Mouse (Mus musculus): ENCODE measurements around the gene Mrps23. TPM values are rescaled to one million over a fixed set of nuclear protein-coding genes. Genes with fewer than 3 reads are reported as not detected.
"Not testable (repeated sequence)": the region's sequence is repeated elsewhere in the genome, so short reads cannot be mapped to it uniquely, and the experiment has no call there.

Mrps23 gene
- total and polyA plus RNA-seq, 2 experiments from 2014 or later = 48.7 to 67.1 TPM

DNA sequence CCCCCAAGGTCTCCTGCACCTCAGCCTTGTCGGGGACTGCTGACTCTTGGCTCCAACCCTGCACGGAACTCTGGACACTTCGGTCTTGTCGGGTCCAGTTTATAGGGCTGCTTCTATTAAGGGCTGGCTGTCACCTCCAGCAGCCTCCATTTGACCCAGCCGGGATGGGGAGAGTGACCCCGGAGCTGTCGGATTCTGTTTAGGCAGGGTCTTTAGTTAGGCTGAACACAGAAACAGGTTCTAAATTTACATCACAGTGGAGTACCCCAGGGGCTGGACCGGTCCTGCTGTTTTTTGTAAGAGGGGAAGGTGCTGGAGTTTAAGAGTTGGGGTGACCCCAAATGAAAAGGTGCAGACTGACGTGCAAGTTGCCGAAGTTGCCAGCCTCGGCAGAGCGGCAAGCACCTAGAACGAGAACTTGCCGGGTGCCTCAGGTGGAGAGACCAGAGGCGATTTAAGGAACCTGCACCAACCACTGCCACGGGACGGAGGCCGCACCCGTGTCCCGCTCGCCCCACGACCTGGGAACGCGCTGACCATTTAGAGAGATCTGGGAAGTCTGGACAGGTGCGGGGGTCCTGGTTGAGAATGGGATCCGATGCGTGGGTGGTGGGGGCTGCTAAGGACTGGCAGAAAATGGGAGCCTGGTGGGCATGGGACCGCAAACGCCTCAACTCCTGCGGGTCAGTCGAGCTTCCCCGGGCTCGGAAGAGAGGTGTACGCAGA lies 10.9 kb upstream of the Mrps23 start:
- H3K4me1 ChIP-seq (ENCODE audit: insufficient read depth, low read length) = no peaks in the 10 kb centered on the region
- ATAC-seq = no peak
- no peak overlapping the region for H3K9ac ChIP-seq (replicated peaks; ENCODE audit: low read length)
- no peaks in the 10 kb centered on the region for H3K9me3 ChIP-seq (ENCODE audit: low read length)
- H3K36me3 ChIP-seq (ENCODE audit: insufficient read depth, low read length) = no peaks in the 10 kb centered on the region
- peaks cover 15% of the 10 kb centered on the region for H3K27me3 ChIP-seq (ENCODE audit: insufficient read depth, low read length)
- no peak for TF ChIP-seq CTCF (IDR thresholded peaks at IDR 0.05; ENCODE audit: low read depth)
- H3K4me3 ChIP-seq (ENCODE audit: low read length) = no peak overlapping the region
- DNase-seq (ENCODE audit: low spot score) = no peak
- no peak overlapping the region for H3K4me2 ChIP-seq (ENCODE audit: low read depth, low read length)
- WGBS = 20% methylated on average over 34 of the region's 34 CpGs
- no peak overlapping the region for H3K27ac ChIP-seq

DNA sequence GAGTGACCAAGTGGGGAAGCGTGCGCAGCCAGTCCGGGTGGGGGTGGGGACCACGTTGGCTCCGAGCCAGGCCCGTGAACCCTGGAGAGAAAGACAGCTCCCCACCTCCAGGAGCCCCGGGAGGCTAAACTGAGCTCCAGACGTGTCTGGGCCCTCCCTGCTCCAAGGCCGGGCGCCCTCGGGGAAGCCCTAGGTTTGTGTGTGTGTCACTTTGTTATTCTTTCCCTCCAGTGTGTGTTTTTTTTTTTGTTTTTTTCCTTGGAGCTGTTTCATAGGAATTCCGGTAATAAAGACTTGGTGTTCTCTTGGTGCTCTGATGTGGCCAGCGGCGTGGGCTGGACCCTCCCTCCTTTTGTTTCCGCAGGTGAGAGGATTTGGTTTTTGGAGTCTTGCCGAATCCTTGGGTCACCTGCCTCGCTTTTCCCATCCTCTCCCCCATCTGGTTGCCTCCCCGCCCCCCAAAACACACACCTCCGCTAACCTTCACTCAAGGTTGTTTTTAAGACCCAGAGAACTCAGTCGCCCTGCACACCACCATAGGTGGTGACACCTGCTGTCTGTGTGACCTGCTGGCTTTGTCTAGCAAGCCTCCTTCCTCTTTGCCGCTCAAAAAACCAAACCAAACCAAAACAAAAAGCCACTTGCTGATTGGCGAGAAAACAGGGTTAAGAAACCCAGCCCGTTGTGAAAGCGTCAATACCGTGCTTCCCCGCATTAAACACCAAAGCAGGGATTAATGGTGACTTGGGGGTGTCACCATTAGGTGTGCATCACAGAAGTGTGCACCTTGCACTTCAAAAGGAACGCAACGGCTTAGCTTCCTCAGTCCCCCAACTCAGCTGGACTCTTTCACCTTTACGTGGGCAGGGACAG lies 10.1 kb upstream of the Mrps23 start:
- no peak overlapping the region for H3K9ac ChIP-seq (replicated peaks; ENCODE audit: low read length)
- no peaks in the 10 kb centered on the region for H3K9me3 ChIP-seq (ENCODE audit: low read length)
- no peak overlapping the region for H3K4me3 ChIP-seq (ENCODE audit: low read length)
- no peak overlapping the region for H3K4me2 ChIP-seq (ENCODE audit: low read depth, low read length)
- no peaks in the 10 kb centered on the region for H3K36me3 ChIP-seq (ENCODE audit: insufficient read depth, low read length)
- WGBS = 37% methylated on average over 29 of the region's 29 CpGs
- H3K27ac ChIP-seq = no peak overlapping the region
- DNase-seq (ENCODE audit: low spot score) (no peak), ATAC-seq (no peak)
- peaks cover 15% of the 10 kb centered on the region for H3K27me3 ChIP-seq (ENCODE audit: insufficient read depth, low read length)
- H3K4me1 ChIP-seq (ENCODE audit: insufficient read depth, low read length) = no peaks in the 10 kb centered on the region
- no peak for TF ChIP-seq CTCF (IDR thresholded peaks at IDR 0.05; ENCODE audit: low read depth)

GRCm38 (mm10) chr11:88195699-88196098 lies 8.5 kb upstream of the Mrps23 start:
- not testable (repeated sequence) for H3K27ac ChIP-seq; H3K9ac ChIP-seq (replicated peaks; ENCODE audit: low read length); H3K9me3 ChIP-seq (ENCODE audit: low read length); H3K36me3 ChIP-seq (ENCODE audit: insufficient read depth, low read length); DNase-seq (ENCODE audit: low spot score); H3K4me2 ChIP-seq (ENCODE audit: low read depth, low read length); H3K4me1 ChIP-seq (ENCODE audit: insufficient read depth, low read length); H3K4me3 ChIP-seq (ENCODE audit: low read length); ATAC-seq
- TF ChIP-seq CTCF (IDR thresholded peaks at IDR 0.05; ENCODE audit: low read depth) = peak; percentile 31
- H3K27me3 ChIP-seq (ENCODE audit: insufficient read depth, low read length) = peaks cover 15% of the 10 kb centered on the region
- WGBS = 85% methylated on average over 3 of the region's 3 CpGs

- peak; percentile 61 for ATAC-seq
These were observed 7.0 kb upstream of the Mrps23 start for GRCm38 (mm10) chr11:88197153-88197576.

DNA sequence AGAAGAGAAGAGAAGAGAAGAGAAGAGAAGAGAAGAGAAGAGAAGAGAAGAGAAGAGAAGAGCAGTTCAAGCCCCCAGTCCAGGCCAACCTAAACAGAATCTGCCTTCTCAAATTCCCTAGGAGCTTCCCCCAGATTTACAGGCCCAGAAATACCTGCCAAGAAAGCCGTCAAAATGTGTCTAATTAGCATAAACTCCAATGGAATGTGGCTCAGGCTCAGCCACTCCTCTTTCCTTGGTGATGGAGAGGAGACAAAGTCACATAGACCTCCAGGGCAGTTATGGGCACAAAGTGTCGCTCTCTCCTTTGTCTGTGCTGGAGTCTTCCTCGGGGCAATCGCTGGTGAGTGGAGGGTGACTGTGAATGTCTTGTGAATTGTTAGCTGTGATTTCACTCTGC lies 6.0 kb upstream of the Mrps23 start:
- Histone ChIP-seq H3K27me3 (ENCODE audit: insufficient read depth, low read length) (peaks cover 5% of the 10 kb centered on the region; the same call in 1 of the 2 replicates), H3K9ac (replicated peaks; ENCODE audit: low read length) (no peak overlapping the region), H3K36me3 (ENCODE audit: insufficient read depth, low read length) (no peaks in the 10 kb centered on the region), H3K4me1 (ENCODE audit: insufficient read depth, low read length) (no peaks in the 10 kb centered on the region), H3K4me2 (ENCODE audit: low read depth, low read length) (no peak overlapping the region), H3K27ac (no peak overlapping the region), H3K4me3 (ENCODE audit: low read length) (no peak overlapping the region), H3K9me3 (ENCODE audit: low read length) (no peaks in the 10 kb centered on the region)
- ATAC-seq (no peak), DNase-seq (ENCODE audit: low spot score) (no peak)
- 13% methylated on average over 4 of the region's 4 CpGs for WGBS
- no peak for TF ChIP-seq CTCF (IDR thresholded peaks at IDR 0.05; ENCODE audit: low read depth)

More at GRCm38 (mm10) chr11:88197153-88197576, 7.0 kb upstream of the Mrps23 start:
- H3K4me2 ChIP-seq (ENCODE audit: low read depth, low read length) = no peak overlapping the region
- H3K27me3 ChIP-seq (ENCODE audit: insufficient read depth, low read length) = peaks cover 9% of the 10 kb centered on the region; the same call in 1 of the 2 replicates
- TF ChIP-seq CTCF (IDR thresholded peaks at IDR 0.05; ENCODE audit: low read depth) = peak; percentile 89
- peak; percentile 93 for DNase-seq (ENCODE audit: low spot score)
- no peak overlapping the region for H3K27ac ChIP-seq
- WGBS = 2% methylated on average over 2 of the region's 2 CpGs
- no peak overlapping the region for H3K9ac ChIP-seq (replicated peaks; ENCODE audit: low read length)
- no peak overlapping the region for H3K4me3 ChIP-seq (ENCODE audit: low read length)
- no peaks in the 10 kb centered on the region for H3K9me3 ChIP-seq (ENCODE audit: low read length)
- no peaks in the 10 kb centered on the region for H3K4me1 ChIP-seq (ENCODE audit: insufficient read depth, low read length)
- H3K36me3 ChIP-seq (ENCODE audit: insufficient read depth, low read length) = no peaks in the 10 kb centered on the region

DNA sequence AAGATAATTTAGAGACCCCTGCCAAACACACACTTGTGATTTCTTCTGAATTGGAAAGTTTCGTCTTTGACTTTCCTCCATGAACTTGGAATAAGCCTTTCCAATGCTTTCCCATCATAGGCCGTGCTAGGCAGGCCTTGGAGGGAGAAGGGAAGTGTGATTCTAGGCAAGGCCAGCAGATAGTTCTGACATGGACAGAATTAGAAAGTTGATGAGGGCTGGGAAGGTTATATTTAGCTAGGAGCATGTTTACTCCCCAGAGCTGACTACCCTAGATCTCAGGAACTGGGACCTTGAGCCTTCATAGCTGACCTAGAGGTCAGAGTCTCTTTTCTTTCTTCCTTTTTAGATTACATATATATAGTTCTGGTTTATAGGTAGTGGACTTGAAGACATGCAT lies 3.0 kb upstream of the Mrps23 start:
- 90% methylated on average over 2 of the region's 2 CpGs for WGBS

More for the DNA sequence above, 3.0 kb upstream of the Mrps23 start:
- H3K9ac ChIP-seq (replicated peaks; ENCODE audit: low read length) = no peak overlapping the region
- no peak for ATAC-seq
- H3K4me2 ChIP-seq (ENCODE audit: low read depth, low read length) = no peak overlapping the region
- H3K36me3 ChIP-seq (ENCODE audit: insufficient read depth, low read length) = no peaks in the 10 kb centered on the region
- H3K4me1 ChIP-seq (ENCODE audit: insufficient read depth, low read length) = no peaks in the 10 kb centered on the region; the same call in 1 of the 2 replicates
- no peak overlapping the region for H3K4me3 ChIP-seq (ENCODE audit: low read length)
- H3K27me3 ChIP-seq (ENCODE audit: insufficient read depth, low read length) = no peaks in the 10 kb centered on the region
- H3K9me3 ChIP-seq (ENCODE audit: low read length) = no peaks in the 10 kb centered on the region
- no peak for DNase-seq (ENCODE audit: low spot score)
- no peak for TF ChIP-seq CTCF (IDR thresholded peaks at IDR 0.05; ENCODE audit: low read depth)
- no peak overlapping the region for H3K27ac ChIP-seq

Measured in hindbrain, postnatal 0 days (tissue).